Mouse (Mus musculus): Measurements from ENCODE around the gene Lrrc32. TPM values are rescaled to one million over a fixed set of nuclear protein-coding genes. Genes with fewer than 3 reads are reported as not detected.

Gene Lrrc32
- polyA plus RNA-seq, 1 experiment from 2014 or later = 7.3 TPM

DNA sequence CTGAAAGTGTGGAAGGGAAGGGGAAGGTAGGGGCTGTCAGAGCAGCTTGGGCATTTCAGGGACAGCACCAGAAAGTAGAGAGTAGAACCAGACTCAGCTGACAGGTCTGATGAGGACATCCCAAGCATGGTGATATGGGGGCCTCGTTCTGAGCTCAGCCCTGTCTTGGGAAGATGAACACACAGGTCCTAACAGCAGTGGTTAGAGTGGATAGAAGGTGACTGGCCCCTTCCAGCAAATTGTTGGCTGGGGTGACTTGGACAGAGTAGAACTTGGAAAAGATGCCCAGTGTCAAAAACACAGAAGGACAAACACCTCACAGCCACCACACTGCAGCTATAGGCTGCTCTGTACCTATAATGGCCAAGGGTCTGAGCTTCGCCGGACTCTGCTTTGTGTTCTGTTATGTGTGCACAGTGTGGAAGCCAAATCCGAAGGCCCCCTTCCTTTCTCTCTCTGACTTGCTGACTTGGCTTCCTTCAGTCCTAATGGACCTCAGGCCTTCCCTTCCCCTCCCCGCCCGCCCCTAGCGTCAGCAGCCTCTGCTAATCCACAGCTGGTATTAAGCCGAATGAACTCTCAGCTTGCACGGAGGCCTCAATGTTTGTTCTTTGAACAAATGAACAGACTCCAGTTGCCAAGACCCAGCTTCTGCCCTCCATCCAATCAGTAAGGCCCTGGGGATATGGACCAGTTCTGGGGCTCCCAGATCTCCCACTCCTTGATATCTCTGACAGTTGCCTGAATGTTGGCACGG is 48.3 kb downstream of the Lrrc32 start:
- Histone ChIP-seq H3K4me2 (no peak overlapping the region), H3K9ac (no peak overlapping the region), H3K27me3 (no peaks in the 10 kb centered on the region), H3K36me3 (no peaks in the 10 kb centered on the region), H3K4me3 (no peak overlapping the region), H3K9me3 (replicated peaks) (no peaks in the 10 kb centered on the region), H3K27ac (peak overlapping the region; percentile 51), H3K4me1 (replicated peaks) (peaks cover 32% of the 10 kb centered on the region)
- WGBS = 47% methylated on average over 10 of the region's 10 CpGs
- no peak for ATAC-seq (replicated peaks; ENCODE audit: insufficient number of reproducible peaks, insufficient read depth, low FRiP score, low read depth)

DNA sequence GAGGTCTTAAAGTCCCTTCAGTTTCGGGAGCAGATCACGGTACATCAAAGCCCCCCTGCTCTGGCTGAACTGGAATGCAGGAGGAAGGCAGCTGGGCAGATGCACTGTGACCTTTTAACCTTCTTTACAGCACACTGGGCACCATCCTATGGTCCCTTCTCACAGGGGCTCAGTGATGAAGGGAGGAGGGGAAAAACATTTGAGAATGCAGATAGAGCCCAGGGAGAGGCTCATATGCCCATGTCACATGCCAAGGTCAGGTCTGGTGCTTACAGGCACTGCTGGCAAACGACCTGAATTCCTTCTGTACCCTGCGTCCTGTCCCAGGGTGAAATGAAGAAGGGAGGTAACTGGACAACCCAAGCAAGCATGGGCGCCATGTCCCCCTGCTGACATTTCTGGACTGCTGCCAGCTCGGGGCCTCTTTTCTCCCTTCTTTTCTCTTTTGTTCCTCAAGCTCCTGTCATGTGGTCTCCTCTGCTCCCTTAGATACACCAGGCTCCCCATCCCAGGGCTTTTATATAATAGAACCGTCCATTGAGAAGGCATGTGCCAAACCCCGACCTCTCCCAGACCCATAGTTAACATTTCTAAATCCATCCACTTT is 49.0 kb downstream of the Lrrc32 start:
- Histone ChIP-seq H3K4me1 (replicated peaks) (peaks cover 32% of the 10 kb centered on the region), H3K27ac (peak overlapping the region; percentile 51), H3K4me3 (no peak overlapping the region), H3K27me3 (no peaks in the 10 kb centered on the region), H3K4me2 (no peak overlapping the region), H3K9ac (no peak overlapping the region), H3K9me3 (replicated peaks) (no peaks in the 10 kb centered on the region), H3K36me3 (no peaks in the 10 kb centered on the region)
- ATAC-seq (replicated peaks; ENCODE audit: insufficient number of reproducible peaks, insufficient read depth, low FRiP score, low read depth) = peak; percentile 36; the same call in 1 of the 2 replicates
- 41% methylated on average over 8 of the region's 8 CpGs for WGBS

DNA sequence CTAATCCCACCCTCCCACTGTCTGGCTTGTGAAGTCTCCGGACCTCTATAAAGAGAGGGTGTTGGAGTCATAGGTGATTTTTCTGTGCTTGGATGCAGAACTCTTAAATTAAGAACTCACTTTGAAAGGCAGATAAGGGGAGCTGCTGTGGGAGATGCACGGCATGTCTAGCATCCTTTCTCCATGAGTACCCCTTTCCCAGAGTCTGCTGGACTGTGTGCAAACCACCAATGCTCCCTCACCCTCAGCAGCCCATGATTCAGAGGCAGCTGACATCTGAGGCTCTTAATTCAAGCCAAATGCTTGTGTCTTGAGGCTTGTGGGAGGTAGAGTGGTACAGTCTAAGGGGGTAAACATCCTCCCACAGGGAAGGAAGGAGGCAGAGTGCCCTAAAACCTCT is 51.8 kb downstream of the Lrrc32 start:
- WGBS = 50% methylated on average over 2 of the region's 2 CpGs
- Histone ChIP-seq H3K4me2 (no peak overlapping the region), H3K4me1 (replicated peaks) (peaks cover 34% of the 10 kb centered on the region), H3K9ac (no peak overlapping the region), H3K27ac (no peak overlapping the region), H3K36me3 (no peaks in the 10 kb centered on the region), H3K4me3 (no peak overlapping the region), H3K9me3 (replicated peaks) (no peaks in the 10 kb centered on the region), H3K27me3 (no peaks in the 10 kb centered on the region)
- ATAC-seq (replicated peaks; ENCODE audit: insufficient number of reproducible peaks, insufficient read depth, low FRiP score, low read depth) = no peak

- H3K4me1 ChIP-seq (replicated peaks) = peaks cover 27% of the 10 kb centered on the region
- H3K9me3 ChIP-seq (replicated peaks) = no peaks in the 10 kb centered on the region
- 92% methylated on average over 5 of the region's 5 CpGs for WGBS
- H3K27me3 ChIP-seq = no peaks in the 10 kb centered on the region
- no peak overlapping the region for H3K4me3 ChIP-seq
- H3K4me2 ChIP-seq = no peak overlapping the region
- H3K36me3 ChIP-seq = no peaks in the 10 kb centered on the region
- ATAC-seq (replicated peaks; ENCODE audit: insufficient number of reproducible peaks, insufficient read depth, low FRiP score, low read depth) = no peak
- no peak overlapping the region for H3K27ac ChIP-seq
- no peak overlapping the region for H3K9ac ChIP-seq
Observed at GRCm38 (mm10) chr7:98541564-98541963, 52.5 kb downstream of the Lrrc32 start.

- Histone ChIP-seq H3K4me1 (replicated peaks) (peaks cover 22% of the 10 kb centered on the region), H3K4me2 (no peak overlapping the region), H3K4me3 (no peak overlapping the region), H3K27me3 (no peaks in the 10 kb centered on the region), H3K9me3 (replicated peaks) (no peaks in the 10 kb centered on the region), H3K27ac (no peak overlapping the region), H3K9ac (no peak overlapping the region), H3K36me3 (no peaks in the 10 kb centered on the region)
- no peak for ATAC-seq (replicated peaks; ENCODE audit: insufficient number of reproducible peaks, insufficient read depth, low FRiP score, low read depth)
- WGBS = 82% methylated on average over 3 of the region's 3 CpGs
Observed at GRCm38 (mm10) chr7:98542267-98542666, 53.2 kb downstream of the Lrrc32 start.

DNA sequence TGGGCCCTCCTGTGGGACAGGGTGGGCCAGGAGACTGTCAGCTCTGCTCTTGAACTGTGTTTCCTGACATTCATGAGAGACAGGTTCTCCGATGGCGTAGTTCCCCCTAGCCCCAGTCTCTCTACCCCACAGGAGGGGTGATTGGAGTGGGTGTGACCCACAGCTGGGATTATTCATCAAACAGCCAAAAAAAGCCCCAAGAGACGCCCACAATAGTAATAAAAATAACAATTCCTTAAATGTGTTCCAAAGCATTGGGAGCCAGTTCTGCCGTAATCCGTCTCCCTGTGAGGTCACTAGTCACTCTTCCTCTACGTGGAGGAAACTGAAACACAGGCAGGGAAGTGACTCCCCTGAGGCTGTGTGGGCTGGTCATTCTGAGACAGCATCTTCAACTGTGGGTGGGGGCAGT is 53.7 kb downstream of the Lrrc32 start:
- WGBS = 54% methylated on average over 6 of the region's 6 CpGs

GRCm38 (mm10) chr7:98543853-98544370 is 54.8 kb downstream of the Lrrc32 start:
- ATAC-seq (replicated peaks; ENCODE audit: insufficient number of reproducible peaks, insufficient read depth, low FRiP score, low read depth) = no peak
- WGBS = 64% methylated on average over 11 of the region's 11 CpGs
- H3K9ac ChIP-seq = no peak overlapping the region
- no peak overlapping the region for H3K27ac ChIP-seq
- no peak overlapping the region for H3K4me2 ChIP-seq
- no peaks in the 10 kb centered on the region for H3K9me3 ChIP-seq (replicated peaks)
- peaks cover 18% of the 10 kb centered on the region for H3K4me1 ChIP-seq (replicated peaks)
- no peak overlapping the region for H3K4me3 ChIP-seq
- no peaks in the 10 kb centered on the region for H3K27me3 ChIP-seq
- H3K36me3 ChIP-seq = no peaks in the 10 kb centered on the region

More for the DNA sequence above, 53.7 kb downstream of the Lrrc32 start:
- ATAC-seq (replicated peaks; ENCODE audit: insufficient number of reproducible peaks, insufficient read depth, low FRiP score, low read depth) = no peak
- Histone ChIP-seq H3K9ac (no peak overlapping the region), H3K27me3 (no peaks in the 10 kb centered on the region), H3K4me3 (no peak overlapping the region), H3K36me3 (no peaks in the 10 kb centered on the region), H3K9me3 (replicated peaks) (no peaks in the 10 kb centered on the region), H3K4me1 (replicated peaks) (peaks cover 17% of the 10 kb centered on the region), H3K27ac (no peak overlapping the region), H3K4me2 (no peak overlapping the region)

GRCm38 (mm10) chr7:98544556-98544955 is 55.5 kb downstream of the Lrrc32 start:
- Histone ChIP-seq H3K27ac (no peak overlapping the region), H3K9me3 (replicated peaks) (no peaks in the 10 kb centered on the region), H3K9ac (no peak overlapping the region), H3K27me3 (no peaks in the 10 kb centered on the region), H3K36me3 (no peaks in the 10 kb centered on the region), H3K4me2 (no peak overlapping the region), H3K4me1 (replicated peaks) (peaks cover 24% of the 10 kb centered on the region), H3K4me3 (no peak overlapping the region)
- no peak for ATAC-seq (replicated peaks; ENCODE audit: insufficient number of reproducible peaks, insufficient read depth, low FRiP score, low read depth)
- 51% methylated on average over 3 of the region's 3 CpGs for WGBS

DNA sequence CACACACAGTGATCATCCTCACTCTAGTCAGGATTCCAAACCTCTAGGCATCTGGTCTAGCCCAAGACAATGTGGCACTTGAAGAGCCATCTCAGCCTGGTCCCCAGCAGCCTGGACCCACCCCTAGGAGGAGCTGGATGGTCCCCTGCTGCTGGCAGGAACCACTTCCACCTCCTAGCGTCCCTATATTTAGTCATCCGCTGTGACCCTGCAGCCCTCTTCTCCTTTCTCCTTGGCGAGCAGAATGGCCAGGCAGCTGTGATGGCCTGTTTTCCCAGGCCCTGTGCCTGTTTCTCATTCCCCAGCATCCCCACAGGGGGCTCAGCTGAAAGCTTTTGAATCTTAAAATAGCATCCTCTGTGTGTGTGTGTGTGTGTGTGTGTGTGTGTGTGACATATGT is 59.8 kb downstream of the Lrrc32 start:
- H3K9ac ChIP-seq = no peak overlapping the region
- H3K36me3 ChIP-seq = no peaks in the 10 kb centered on the region
- H3K9me3 ChIP-seq (replicated peaks) = no peaks in the 10 kb centered on the region
- ATAC-seq (replicated peaks; ENCODE audit: insufficient number of reproducible peaks, insufficient read depth, low FRiP score, low read depth) = peak; percentile 41; the same call in 1 of the 2 replicates
- H3K4me2 ChIP-seq = no peak overlapping the region
- H3K4me3 ChIP-seq = no peak overlapping the region
- 25% methylated on average over 3 of the region's 3 CpGs for WGBS
- no peaks in the 10 kb centered on the region for H3K27me3 ChIP-seq
- peaks cover 39% of the 10 kb centered on the region for H3K4me1 ChIP-seq (replicated peaks)
- peak overlapping the region; percentile 53 for H3K27ac ChIP-seq

- no peak overlapping the region for H3K4me2 ChIP-seq
- peak overlapping the region; percentile 71 for H3K27ac ChIP-seq
- H3K4me3 ChIP-seq = no peak overlapping the region
- no peak overlapping the region for H3K9ac ChIP-seq
- peak; percentile 54; the same call in 1 of the 2 replicates for ATAC-seq (replicated peaks; ENCODE audit: insufficient number of reproducible peaks, insufficient read depth, low FRiP score, low read depth)
- 14% methylated on average over 2 of the region's 2 CpGs for WGBS
- H3K9me3 ChIP-seq (replicated peaks) = no peaks in the 10 kb centered on the region
- no peaks in the 10 kb centered on the region for H3K36me3 ChIP-seq
- H3K4me1 ChIP-seq (replicated peaks) = peaks cover 30% of the 10 kb centered on the region
- no peaks in the 10 kb centered on the region for H3K27me3 ChIP-seq
Observed at GRCm38 (mm10) chr7:98550596-98550995, 61.5 kb downstream of the Lrrc32 start.

DNA sequence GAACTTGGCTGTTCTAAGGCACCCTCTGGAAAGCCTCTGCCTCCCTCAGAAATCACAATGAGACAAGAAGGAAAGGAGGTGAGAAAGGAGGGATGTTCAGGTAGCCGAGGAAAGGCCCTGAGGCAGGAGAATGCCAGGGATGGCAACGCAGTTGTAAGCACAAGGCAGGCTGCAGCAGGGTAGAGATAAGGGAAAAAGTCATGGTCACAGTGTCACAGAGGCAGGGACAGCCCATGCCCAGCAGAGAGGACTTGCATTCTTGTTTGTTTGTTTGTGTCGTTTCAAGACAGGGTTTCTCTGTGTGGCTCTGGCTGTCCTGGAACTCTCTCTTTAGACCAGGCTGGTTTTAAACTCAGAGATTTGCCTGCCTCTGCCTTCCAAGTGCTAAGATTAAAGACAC is 62.0 kb downstream of the Lrrc32 start:
- Histone ChIP-seq H3K9me3 (replicated peaks) (no peaks in the 10 kb centered on the region), H3K36me3 (no peaks in the 10 kb centered on the region), H3K27me3 (no peaks in the 10 kb centered on the region), H3K27ac (peak overlapping the region; percentile 71), H3K4me1 (replicated peaks) (peaks cover 30% of the 10 kb centered on the region), H3K4me2 (no peak overlapping the region), H3K4me3 (no peak overlapping the region), H3K9ac (no peak overlapping the region)
- WGBS = 40% methylated on average over 3 of the region's 3 CpGs
- no peak for ATAC-seq (replicated peaks; ENCODE audit: insufficient number of reproducible peaks, insufficient read depth, low FRiP score, low read depth)
